Mouse (Mus musculus) limb, embryonic 13.5 days (tissue): ENCODE results near the gene Ppp1r32. TPM values are rescaled to one million over a fixed set of nuclear protein-coding genes. Genes with fewer than 3 reads are reported as not detected.
A peak's percentile ranks its signal among the peaks of the same experiment; 100 is the strongest.

Source experiments
- ATAC-seq: fragments of 200-750 bp; cut with Nextera tagmentation; 2 replicates; pipeline ENCODE4 v1.8.0; 2017; ENCODE audit warnings: low read depth, moderate number of reproducible peaks, moderate TSS enrichment; ENCODE audit not compliant: low FRiP score
- H3K27ac ChIP-seq: fragments of 300-500 bp; sonication (generic); 2 replicates; pipeline ENCODE4 v1.5.1; 2015; ENCODE audit warnings: inconsistent platforms, mild to moderate bottlenecking, moderate library complexity
- H3K27me3 ChIP-seq: fragments of 300-500 bp; sonication (generic); 2 replicates; pipeline ENCODE4 v1.6.1; 2015; ENCODE audit warnings: mild to moderate bottlenecking, inconsistent platforms
- H3K36me3 ChIP-seq: fragments of 300-500 bp; sonication (generic); 2 replicates; pipeline ENCODE4 v1.6.1; 2015; ENCODE audit warnings: inconsistent platforms, mild to moderate bottlenecking, moderate library complexity
- H3K4me1 ChIP-seq: fragments of 300-500 bp; sonication (generic); 2 replicates; pipeline ENCODE4 v1.6.1; 2015; ENCODE audit warnings: inconsistent platforms
- H3K4me2 ChIP-seq: fragments of 300-500 bp; sonication (generic); replicated peaks from 2 replicates; pipeline ENCODE4 v1.6.1; 2015; ENCODE audit warnings: inconsistent platforms, mild to moderate bottlenecking, moderate library complexity
- H3K4me3 ChIP-seq: fragments of 300-500 bp; sonication (generic); 2 replicates; pipeline ENCODE4 v1.5.1; 2015; ENCODE audit warnings: moderate library complexity, mild to moderate bottlenecking, inconsistent platforms
- H3K9ac ChIP-seq: fragments of 300-500 bp; sonication (generic); 2 replicates; pipeline ENCODE4 v1.6.1; 2015; ENCODE audit warnings: mild to moderate bottlenecking, inconsistent platforms
- H3K9me3 ChIP-seq: fragments of 300-500 bp; sonication (generic); 2 replicates; pipeline ENCODE4 v1.6.1; 2016; ENCODE audit warnings: inconsistent platforms
- WGBS: fragments of 180-500 bp; shearing (Covaris S2); methylation state at CpG from one replicate; pipeline ENCODE4 v1.1.7; 2015; 5-methylcytosine and 5-hydroxymethylcytosine counted together
- polyA plus RNA-seq: library from polyadenylated mRNA; unstranded; fragments of >200 nt; fragmentation: Nextera tagmentation; extraction: Ambion mirVana; gene quantifications from 2 replicates; pipeline ENCODE4 v1.2.1, GENCODE M21; 2015

The Ppp1r32 gene
- polyA plus RNA-seq, 1 experiment from 2014 or later: not detected

GRCm38 (mm10) chr19:10496976-10497375 lies 14.2 kb upstream of the Ppp1r32 start:
- Histone ChIP-seq H3K9ac (no peak overlapping the region), H3K36me3 (peaks cover 38% of the 10 kb centered on the region), H3K4me1 (no peaks in the 10 kb centered on the region; the same call in 1 of the 2 replicates), H3K4me2 (no peak overlapping the region), H3K4me3 (no peak overlapping the region), H3K27ac (no peak overlapping the region), H3K9me3 (no peaks in the 10 kb centered on the region), H3K27me3 (no peaks in the 10 kb centered on the region; the same call in 1 of the 2 replicates)
- no peak for ATAC-seq
- 60% methylated on average over 2 of the region's 2 CpGs for WGBS

GRCm38 (mm10) chr19:10495670-10496069 lies 12.9 kb upstream of the Ppp1r32 start:
- WGBS: 96% methylated on average over 1 of the region's 1 CpGs
- ATAC-seq: no peak
- Histone ChIP-seq H3K9ac (no peak overlapping the region), H3K4me1 (no peaks in the 10 kb centered on the region; the same call in 1 of the 2 replicates), H3K27ac (no peak overlapping the region), H3K36me3 (peaks cover 25% of the 10 kb centered on the region), H3K4me3 (no peak overlapping the region), H3K27me3 (no peaks in the 10 kb centered on the region; the same call in 1 of the 2 replicates), H3K9me3 (no peaks in the 10 kb centered on the region), H3K4me2 (no peak overlapping the region)

GRCm38 (mm10) chr19:10486264-10486738 lies 3.6 kb upstream of the Ppp1r32 start:
- Histone ChIP-seq H3K27me3 (peaks cover 6% of the 10 kb centered on the region; the same call in 1 of the 2 replicates), H3K27ac (no peak overlapping the region), H3K36me3 (no peaks in the 10 kb centered on the region), H3K9ac (no peak overlapping the region), H3K4me1 (peaks cover 2% of the 10 kb centered on the region; the same call in 1 of the 2 replicates), H3K4me3 (no peak overlapping the region), H3K9me3 (no peaks in the 10 kb centered on the region), H3K4me2 (no peak overlapping the region)
- peak; percentile 85 for ATAC-seq
- 19% methylated on average over 9 of the region's 9 CpGs for WGBS

GRCm38 (mm10) chr19:10479541-10479940 lies 3.2 kb downstream of the Ppp1r32 start:
- 42% methylated on average over 4 of the region's 4 CpGs for WGBS
- Histone ChIP-seq H3K4me2 (no peak overlapping the region), H3K4me3 (no peak overlapping the region), H3K36me3 (no peaks in the 10 kb centered on the region), H3K9me3 (no peaks in the 10 kb centered on the region), H3K27ac (no peak overlapping the region), H3K4me1 (no peaks in the 10 kb centered on the region), H3K9ac (no peak overlapping the region), H3K27me3 (no peaks in the 10 kb centered on the region)
- no peak for ATAC-seq

- Histone ChIP-seq H3K4me1 (no peaks in the 10 kb centered on the region), H3K27me3 (peaks cover 3% of the 10 kb centered on the region; the same call in 1 of the 2 replicates), H3K36me3 (no peaks in the 10 kb centered on the region), H3K4me3 (no peak overlapping the region), H3K9me3 (no peaks in the 10 kb centered on the region), H3K9ac (no peak overlapping the region), H3K4me2 (no peak overlapping the region), H3K27ac (no peak overlapping the region)
- 24% methylated on average over 6 of the region's 6 CpGs for WGBS
- no peak for ATAC-seq
Observed at GRCm38 (mm10) chr19:10473779-10474178, 8.9 kb downstream of the Ppp1r32 start.

GRCm38 (mm10) chr19:10472958-10473357 lies 9.8 kb downstream of the Ppp1r32 start:
- no peak overlapping the region for H3K27ac ChIP-seq
- no peak overlapping the region for H3K4me3 ChIP-seq
- no peaks in the 10 kb centered on the region for H3K36me3 ChIP-seq
- H3K9ac ChIP-seq: no peak overlapping the region
- 69% methylated on average over 3 of the region's 3 CpGs for WGBS
- H3K4me2 ChIP-seq: no peak overlapping the region
- H3K9me3 ChIP-seq: no peaks in the 10 kb centered on the region
- H3K4me1 ChIP-seq: no peaks in the 10 kb centered on the region
- H3K27me3 ChIP-seq: peaks cover 3% of the 10 kb centered on the region; the same call in 1 of the 2 replicates
- ATAC-seq: no peak

- H3K36me3 ChIP-seq: no peaks in the 10 kb centered on the region
- WGBS: 48% methylated on average over 8 of the region's 8 CpGs
- no peak for ATAC-seq
Observed at GRCm38 (mm10) chr19:10469171-10469658, 13.5 kb downstream of the Ppp1r32 start.

GRCm38 (mm10) chr19:10464427-10464826 lies 18.3 kb downstream of the Ppp1r32 start:
- no peaks in the 10 kb centered on the region for H3K36me3 ChIP-seq
- H3K4me1 ChIP-seq: peaks cover 6% of the 10 kb centered on the region; the same call in 1 of the 2 replicates
- peaks cover 42% of the 10 kb centered on the region for H3K27me3 ChIP-seq
- H3K4me2 ChIP-seq: no peak overlapping the region
- no peak overlapping the region for H3K27ac ChIP-seq
- H3K9me3 ChIP-seq: no peaks in the 10 kb centered on the region
- 24% methylated on average over 4 of the region's 4 CpGs for WGBS
- H3K4me3 ChIP-seq: no peak overlapping the region
- ATAC-seq: no peak
- no peak overlapping the region for H3K9ac ChIP-seq

More at GRCm38 (mm10) chr19:10469171-10469658, 13.5 kb downstream of the Ppp1r32 start:
- H3K27me3 ChIP-seq: peaks cover 3% of the 10 kb centered on the region; the same call in 1 of the 2 replicates
- H3K9me3 ChIP-seq: no peaks in the 10 kb centered on the region
- no peak overlapping the region for H3K4me3 ChIP-seq
- no peaks in the 10 kb centered on the region for H3K4me1 ChIP-seq
- no peak overlapping the region for H3K4me2 ChIP-seq
- H3K27ac ChIP-seq: no peak overlapping the region
- H3K9ac ChIP-seq: no peak overlapping the region

GRCm38 (mm10) chr19:10461584-10461983 lies 21.1 kb downstream of the Ppp1r32 start:
- WGBS: 46% methylated on average over 7 of the region's 7 CpGs

GRCm38 (mm10) chr19:10459907-10460306 lies 22.8 kb downstream of the Ppp1r32 start:
- no peak overlapping the region for H3K4me3 ChIP-seq
- no peaks in the 10 kb centered on the region for H3K36me3 ChIP-seq
- no peaks in the 10 kb centered on the region for H3K9me3 ChIP-seq
- H3K9ac ChIP-seq: no peak overlapping the region
- H3K4me1 ChIP-seq: peaks cover 29% of the 10 kb centered on the region
- H3K4me2 ChIP-seq: no peak overlapping the region
- WGBS: 44% methylated on average over 11 of the region's 11 CpGs
- H3K27me3 ChIP-seq: peaks cover 87% of the 10 kb centered on the region
- no peak for ATAC-seq
- no peak overlapping the region for H3K27ac ChIP-seq

More at GRCm38 (mm10) chr19:10461584-10461983, 21.1 kb downstream of the Ppp1r32 start:
- no peak for ATAC-seq
- H3K4me1 ChIP-seq: peaks cover 23% of the 10 kb centered on the region
- peaks cover 71% of the 10 kb centered on the region for H3K27me3 ChIP-seq
- no peak overlapping the region for H3K4me3 ChIP-seq
- no peak overlapping the region for H3K27ac ChIP-seq
- no peak overlapping the region for H3K4me2 ChIP-seq
- no peaks in the 10 kb centered on the region for H3K36me3 ChIP-seq
- H3K9ac ChIP-seq: no peak overlapping the region
- H3K9me3 ChIP-seq: no peaks in the 10 kb centered on the region

GRCm38 (mm10) chr19:10458096-10458495 lies 24.6 kb downstream of the Ppp1r32 start:
- H3K9me3 ChIP-seq: no peaks in the 10 kb centered on the region
- H3K9ac ChIP-seq: no peak overlapping the region
- H3K27me3 ChIP-seq: peaks cover 97% of the 10 kb centered on the region
- 25% methylated on average over 8 of the region's 8 CpGs for WGBS
- peak overlapping the region; percentile 57 for H3K4me3 ChIP-seq
- peak overlapping the region; percentile 86 for H3K4me2 ChIP-seq
- H3K27ac ChIP-seq: no peak overlapping the region
- H3K36me3 ChIP-seq: no peaks in the 10 kb centered on the region
- peaks cover 29% of the 10 kb centered on the region for H3K4me1 ChIP-seq
- ATAC-seq: no peak

GRCm38 (mm10) chr19:10457484-10457800 lies 25.3 kb downstream of the Ppp1r32 start:
- H3K4me1 ChIP-seq: peaks cover 28% of the 10 kb centered on the region
- no peak overlapping the region for H3K27ac ChIP-seq
- under 1% methylated on average over 34 of the region's 34 CpGs for WGBS
- H3K9me3 ChIP-seq: no peaks in the 10 kb centered on the region
- peak overlapping the region; percentile 86 for H3K4me2 ChIP-seq
- peak overlapping the region; percentile 58 for H3K9ac ChIP-seq
- ATAC-seq: peak; percentile 90
- peak overlapping the region; percentile 57 for H3K4me3 ChIP-seq
- peaks cover 97% of the 10 kb centered on the region for H3K27me3 ChIP-seq
- H3K36me3 ChIP-seq: no peaks in the 10 kb centered on the region
